Comparison of ENCODE assay signal across 8 mouse cellular contexts in genomic region chr1:133744609-133745008, GRCm38 (mm10). TPM values are rescaled to one million over a fixed set of nuclear protein-coding genes. Genes with fewer than 3 reads are reported as not detected.
A peak's percentile ranks its signal among the peaks of the same experiment; 100 is the strongest.
DNase-seq lines count a peak whose midpoint lies in the region; ATAC-seq lines count a peak whose summit lies in the region.

No protein-coding gene starts in this region.

- no peak for DNase-seq in forebrain, embryonic 10.5 days (ENCODE audit: extremely low spot score, low spot score)
- DNase-seq in adrenal gland, postnatal 10 days: peak; percentile 80
- DNase-seq in left cerebral cortex, postnatal 25 days (ENCODE audit: low spot score in 2 of 2): peak; percentile 24 to 40
- peak; percentile 48 for DNase-seq in ovary, postnatal 14 days (ENCODE audit: low spot score)

- intact Hi-C loops in left cerebral cortex, postnatal 25 days (cut with DNase I): no loop called here

- H3K4me1 ChIP-seq in forebrain, embryonic 12.5 days: peaks cover 19% of the 10 kb centered on the region
- H3K4me1 ChIP-seq in forebrain, embryonic 10.5 days: peaks cover 52% of the 10 kb centered on the region
- H3K4me1 ChIP-seq in forebrain, embryonic 16.5 days (replicated peaks; ENCODE audit: control insufficient read depth, insufficient read depth, low read length): peaks cover 18% of the 10 kb centered on the region
- peaks cover 39% of the 10 kb centered on the region for H3K4me1 ChIP-seq in hindbrain, embryonic 15.5 days (replicated peaks)

- H3K9ac ChIP-seq in forebrain, embryonic 12.5 days: no peak overlapping the region
- H3K9ac ChIP-seq in forebrain, embryonic 16.5 days (replicated peaks; ENCODE audit: low read depth, low read length): no peak overlapping the region
- no peak overlapping the region for H3K9ac ChIP-seq in hindbrain, embryonic 15.5 days

- H3K4me3 ChIP-seq in forebrain, embryonic 12.5 days (replicated peaks): no peak overlapping the region
- no peak overlapping the region for H3K4me3 ChIP-seq in forebrain, embryonic 10.5 days
- H3K4me3 ChIP-seq in forebrain, embryonic 16.5 days (replicated peaks; ENCODE audit: low read length): no peak overlapping the region
- no peak overlapping the region for H3K4me3 ChIP-seq in hindbrain, embryonic 15.5 days

- no peaks in the 10 kb centered on the region for H3K9me3 ChIP-seq in forebrain, embryonic 12.5 days
- no peaks in the 10 kb centered on the region for H3K9me3 ChIP-seq in forebrain, embryonic 10.5 days
- no peaks in the 10 kb centered on the region for H3K9me3 ChIP-seq in forebrain, embryonic 16.5 days (ENCODE audit: control insufficient read depth, low read length)
- no peaks in the 10 kb centered on the region for H3K9me3 ChIP-seq in hindbrain, embryonic 15.5 days

- H3K4me2 ChIP-seq in forebrain, embryonic 12.5 days: no peak overlapping the region
- H3K4me2 ChIP-seq in forebrain, embryonic 16.5 days (ENCODE audit: low read length): no peak overlapping the region
- H3K4me2 ChIP-seq in hindbrain, embryonic 15.5 days: no peak overlapping the region

- ATAC-seq in forebrain, embryonic 12.5 days (ENCODE audit: low FRiP score): no peak
- ATAC-seq in forebrain, embryonic 16.5 days: peak; percentile 52; the same call in 1 of the 2 replicates
- ATAC-seq in hindbrain, embryonic 15.5 days (ENCODE audit: low FRiP score, low read depth): peak; percentile 52; the same call in 1 of the 2 replicates
- no peak for ATAC-seq in megakaryocyte, adult 5-6 weeks (ENCODE audit: poor library complexity, severe bottlenecking)

- no peaks in the 10 kb centered on the region for H3K36me3 ChIP-seq in forebrain, embryonic 12.5 days (replicated peaks)
- no peaks in the 10 kb centered on the region for H3K36me3 ChIP-seq in forebrain, embryonic 10.5 days (replicated peaks)
- no peaks in the 10 kb centered on the region for H3K36me3 ChIP-seq in forebrain, embryonic 16.5 days (ENCODE audit: control insufficient read depth, insufficient read depth)
- H3K36me3 ChIP-seq in hindbrain, embryonic 15.5 days: no peaks in the 10 kb centered on the region

- 63% methylated on average over 4 of the region's 4 CpGs for WGBS in forebrain, embryonic 12.5 days
- 72% methylated on average over 4 of the region's 4 CpGs for WGBS in forebrain, embryonic 10.5 days
- WGBS in forebrain, embryonic 16.5 days: 39% methylated on average over 4 of the region's 4 CpGs
- 49% methylated on average over 4 of the region's 4 CpGs for WGBS in hindbrain, embryonic 15.5 days

- no peaks in the 10 kb centered on the region; the same call in 1 of the 2 replicates for H3K27me3 ChIP-seq in forebrain, embryonic 12.5 days
- peaks cover 54% of the 10 kb centered on the region for H3K27me3 ChIP-seq in forebrain, embryonic 10.5 days (ENCODE audit: poor library complexity, severe bottlenecking)
- H3K27me3 ChIP-seq in forebrain, embryonic 16.5 days (replicated peaks; ENCODE audit: control insufficient read depth, insufficient read depth, low read length): no peaks in the 10 kb centered on the region
- H3K27me3 ChIP-seq in hindbrain, embryonic 15.5 days: no peaks in the 10 kb centered on the region

- peak overlapping the region; percentile 36; the same call in 1 of the 2 replicates for H3K27ac ChIP-seq in forebrain, embryonic 12.5 days
- H3K27ac ChIP-seq in forebrain, embryonic 10.5 days: no peak overlapping the region
- no peak overlapping the region for H3K27ac ChIP-seq in forebrain, embryonic 16.5 days (ENCODE audit: low read length)
- no peak overlapping the region for H3K27ac ChIP-seq in hindbrain, embryonic 15.5 days (replicated peaks)

RNA-seq across cellular contexts. Expression of gene Lax1, which starts 54.7 kb away (rescaled TPM):
- 0.20 and 0.22 TPM in 2 replicates for polyA plus RNA-seq in forebrain, embryonic 12.5 days (2016; fragmentation: Nextera tagmentation; extraction: Ambion mirVana)
- polyA plus RNA-seq in forebrain, embryonic 10.5 days (2016; fragmentation: Nextera tagmentation; extraction: Ambion mirVana): 0.44 and 0.93 TPM in 2 replicates
- total RNA-seq in adrenal gland, postnatal 10 days (2021): 1 to 10 TPM; 1.7 to 2.0 TPM
- polyA plus RNA-seq in forebrain, embryonic 16.5 days (2015; fragmentation: Nextera tagmentation; extraction: Ambion mirVana): not detected in 2 replicates
- 0.08 and 0.09 TPM in 2 replicates for polyA plus RNA-seq in hindbrain, embryonic 15.5 days (2015; fragmentation: Nextera tagmentation; extraction: Ambion mirVana)
- under 1 TPM; 0.16 to 0.41 TPM for total RNA-seq in left cerebral cortex, postnatal 25 days (2021)
- total RNA-seq in megakaryocyte, adult 5-6 weeks (2015): 0.96 and 1.0 TPM in 2 replicates
- 1.8 and 3.0 TPM in 2 replicates for total RNA-seq in megakaryocyte, adult 5-6 weeks (2017)

RNA-seq across cellular contexts. Expression of gene Atp2b4, which starts 56.2 kb away (rescaled TPM):
- polyA plus RNA-seq in forebrain, embryonic 12.5 days (2016; fragmentation: Nextera tagmentation; extraction: Ambion mirVana): 8.5 and 9.2 TPM in 2 replicates
- polyA plus RNA-seq in forebrain, embryonic 10.5 days (2016; fragmentation: Nextera tagmentation; extraction: Ambion mirVana): 3.2 and 4.2 TPM in 2 replicates
- total RNA-seq in adrenal gland, postnatal 10 days (2021): 10 to 100 TPM; 33.3 to 40.3 TPM
- 9.3 and 11.1 TPM in 2 replicates for polyA plus RNA-seq in forebrain, embryonic 16.5 days (2015; fragmentation: Nextera tagmentation; extraction: Ambion mirVana)
- 11.8 and 12.4 TPM in 2 replicates for polyA plus RNA-seq in hindbrain, embryonic 15.5 days (2015; fragmentation: Nextera tagmentation; extraction: Ambion mirVana)
- 100 to 1,000 TPM; 201 to 257 TPM for total RNA-seq in left cerebral cortex, postnatal 25 days (2021)
- total RNA-seq in megakaryocyte, adult 5-6 weeks (2015): 18.2 and 21.1 TPM in 2 replicates
- total RNA-seq in megakaryocyte, adult 5-6 weeks (2017): 17.6 and 20.3 TPM in 2 replicates

Comparison
In these comparisons a context has a peak if more than half of its experiments do, and no peak if none do; other contexts are left out.
1. ATAC-seq: peak in forebrain, embryonic 16.5 days (single experiment) and hindbrain, embryonic 15.5 days (single experiment); none in forebrain, embryonic 12.5 days (single experiment) and megakaryocyte, adult 5-6 weeks (single experiment).